Mouse (Mus musculus) Patski (cell line): ENCODE results near the gene Adamtsl1. TPM values are rescaled to one million over a fixed set of nuclear protein-coding genes. Genes with fewer than 3 reads are reported as not detected.

Experiments
- ATAC-seq: fragments of 100-300 bp; one replicate; pipeline ENCODE4 v1.8.0; 2021
- CTCF ChIA-PET: fragments of 350-600 bp; sonication (Branson Sonifier 250); formaldehyde crosslinking; loops from one replicate; lab custom pipeline; 2022; ENCODE audit warnings: inconsistent platforms; lab: Charles Lee
- POLR2A ChIA-PET: fragments of 350-600 bp; sonication (Branson Sonifier 250); formaldehyde crosslinking; loops from one replicate; lab custom pipeline; 2022; ENCODE audit warnings: antibody characterized with exemption, inconsistent platforms; lab: Charles Lee
- DNase-seq: peaks from one replicate; pipeline ENCODE4 v3.0.0-alpha.2; 2011; ENCODE audit warnings: low read depth, low spot score
- H3K27me3 ChIP-seq: fragments of 371-371 bp; one replicate; pipeline ENCODE4 v1.5.1; 2021
- CTCF ChIP-seq: fragments of 100-300 bp; IDR thresholded peaks from one replicate; pipeline ENCODE4 v1.5.1; 2021
- in situ Hi-C: fragments of 300-500 bp; cut with MboI; formaldehyde crosslinking; loops from 3 replicates; pipeline ENCODE4 v1.11.1; 2018; ENCODE audit warnings: low pct_unique_long_range_greater_than_20kb, mixed read lengths
- polyA plus RNA-seq: library from polyadenylated mRNA; unstranded; gene quantifications from one replicate; pipeline ENCODE4 v1.2.3, GENCODE M21; 2021

Gene Adamtsl1
- polyA plus RNA-seq, 1 experiment from 2014 or later, result not detected

DNA sequence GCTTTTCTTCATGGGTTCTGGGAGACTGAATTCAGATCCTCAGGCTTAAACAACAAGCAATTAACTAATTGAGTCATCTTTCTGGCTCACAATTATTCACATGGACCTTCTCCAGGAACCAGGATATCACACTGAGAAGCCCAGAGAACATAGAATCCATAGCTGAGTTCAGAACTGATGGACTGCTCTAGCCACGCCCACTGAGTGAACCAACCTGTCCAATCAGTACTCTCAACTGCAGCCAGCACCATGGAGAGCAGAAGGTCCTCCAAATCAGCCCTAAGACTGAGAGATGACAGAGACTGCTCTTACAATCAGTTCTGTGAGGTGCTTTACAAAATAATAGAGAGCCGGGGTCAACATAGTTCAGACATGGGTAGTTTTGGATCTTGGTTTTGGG, 276.3 kb downstream of the Adamtsl1 start:
- POLR2A ChIA-PET, result no interaction called here
- ATAC-seq (no peak), DNase-seq (no peak)
- H3K27me3 ChIP-seq, result peaks cover 3% of the 10 kb centered on the region
- TF ChIP-seq CTCF, result no peak
- in situ Hi-C loops, result no loop called here
- CTCF ChIA-PET, result interaction anchor here (1.9 kb wide), 1 partner anchor 11 kb away, joined by 5 read pairs; no protein-coding TSS in a partner anchor

DNA sequence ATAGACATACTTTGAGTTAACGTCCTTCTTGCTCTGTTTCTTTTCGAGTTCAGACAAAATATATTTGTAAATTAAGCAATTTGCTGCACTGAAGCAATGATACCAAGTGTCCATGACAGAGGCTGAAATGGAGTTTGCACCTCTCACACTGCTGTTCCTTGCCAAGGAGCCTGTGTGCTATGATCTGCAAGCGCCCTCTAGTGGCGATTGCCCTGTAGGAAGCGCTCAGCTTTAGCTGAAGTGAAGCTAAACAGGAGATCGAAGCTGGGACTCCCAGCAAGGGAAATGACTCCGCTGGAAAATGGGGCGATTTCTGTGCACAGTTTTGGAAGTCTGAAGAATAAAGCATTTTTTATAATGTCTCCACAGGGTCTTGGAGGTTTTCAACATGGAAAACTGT, 287.8 kb downstream of the Adamtsl1 start:
- in situ Hi-C loops, result loop anchor here (10.0 kb wide), 2 partner anchors 377 to 647 kb away; no protein-coding TSS in a partner anchor
- POLR2A ChIA-PET, result no interaction called here
- CTCF ChIA-PET, result interaction anchor here (0.8 to 2.1 kb wide), 10 partner anchors 9 to 396 kb away, joined by 3 to 8 read pairs (median 4); no protein-coding TSS in a partner anchor
- ATAC-seq (peak; percentile 80), DNase-seq (no peak)
- peak; percentile 79 for TF ChIP-seq CTCF
- no peaks in the 10 kb centered on the region for H3K27me3 ChIP-seq

DNA sequence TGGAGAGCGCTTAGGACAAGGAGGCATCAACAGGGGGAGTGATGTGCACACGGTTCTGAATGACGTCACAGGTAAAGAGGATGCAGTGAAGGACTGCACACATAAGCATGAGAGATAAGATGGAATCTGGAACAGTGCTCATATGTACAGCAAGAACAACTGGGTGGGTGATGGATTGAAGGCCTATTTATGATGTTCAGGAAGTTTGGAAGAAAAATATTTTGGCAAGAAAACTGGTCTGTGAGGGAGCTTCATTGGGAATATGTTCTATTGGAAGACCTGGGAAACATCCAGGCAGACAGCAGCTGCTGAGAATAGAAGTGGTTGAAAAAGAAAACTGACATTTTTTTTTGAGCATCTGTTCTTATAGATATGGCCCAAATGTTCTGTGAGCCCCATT, 300.4 kb downstream of the Adamtsl1 start:
- POLR2A ChIA-PET, result no interaction called here
- CTCF ChIA-PET, result no interaction called here
- ATAC-seq (no peak), DNase-seq (no peak)
- in situ Hi-C loops, result no loop called here
- TF ChIP-seq CTCF, result no peak
- H3K27me3 ChIP-seq, result no peaks in the 10 kb centered on the region

- in situ Hi-C loops, result no loop called here
- ChIA-PET CTCF (interaction anchor here (2.1 kb wide), 1 partner anchor 17 kb away, joined by 6 read pairs; no protein-coding TSS in a partner anchor), POLR2A (no interaction called here)
- no peak for ATAC-seq
- DNase-seq, result no peak
- no peak for TF ChIP-seq CTCF
- no peaks in the 10 kb centered on the region for H3K27me3 ChIP-seq
Observed at GRCm38 (mm10) chr4:85818504-85818903, 304.5 kb downstream of the Adamtsl1 start.

- ATAC-seq (no peak), DNase-seq (no peak)
- in situ Hi-C loops, result no loop called here
- ChIA-PET POLR2A (no interaction called here), CTCF (no interaction called here)
- TF ChIP-seq CTCF, result peak; percentile 59
- peaks cover 4% of the 10 kb centered on the region for H3K27me3 ChIP-seq
Observed at GRCm38 (mm10) chr4:85819169-85819568, 305.2 kb downstream of the Adamtsl1 start.

DNA sequence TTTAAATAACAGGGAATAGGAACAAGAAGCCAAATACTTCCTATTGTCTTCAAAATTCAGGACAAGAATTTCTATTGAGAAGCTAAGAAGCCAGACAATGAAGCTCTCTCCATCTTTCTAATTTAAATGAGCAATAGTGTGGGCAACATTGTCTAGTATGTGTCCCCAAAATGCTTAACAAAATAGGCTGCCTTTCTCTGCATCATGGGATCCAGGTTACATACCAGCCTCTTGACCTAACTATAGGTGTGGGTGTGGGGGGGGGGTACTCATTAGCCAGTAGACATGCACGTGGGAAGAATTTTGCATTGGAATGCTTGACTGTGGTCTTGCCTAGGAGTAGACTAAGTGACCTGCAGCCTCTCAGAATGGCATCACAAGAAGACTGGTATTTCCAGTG, 305.9 kb downstream of the Adamtsl1 start:
- ChIA-PET POLR2A (no interaction called here), CTCF (no interaction called here)
- DNase-seq (no peak), ATAC-seq (no peak)
- in situ Hi-C loops, result no loop called here
- H3K27me3 ChIP-seq, result peaks cover 4% of the 10 kb centered on the region
- no peak for TF ChIP-seq CTCF

DNA sequence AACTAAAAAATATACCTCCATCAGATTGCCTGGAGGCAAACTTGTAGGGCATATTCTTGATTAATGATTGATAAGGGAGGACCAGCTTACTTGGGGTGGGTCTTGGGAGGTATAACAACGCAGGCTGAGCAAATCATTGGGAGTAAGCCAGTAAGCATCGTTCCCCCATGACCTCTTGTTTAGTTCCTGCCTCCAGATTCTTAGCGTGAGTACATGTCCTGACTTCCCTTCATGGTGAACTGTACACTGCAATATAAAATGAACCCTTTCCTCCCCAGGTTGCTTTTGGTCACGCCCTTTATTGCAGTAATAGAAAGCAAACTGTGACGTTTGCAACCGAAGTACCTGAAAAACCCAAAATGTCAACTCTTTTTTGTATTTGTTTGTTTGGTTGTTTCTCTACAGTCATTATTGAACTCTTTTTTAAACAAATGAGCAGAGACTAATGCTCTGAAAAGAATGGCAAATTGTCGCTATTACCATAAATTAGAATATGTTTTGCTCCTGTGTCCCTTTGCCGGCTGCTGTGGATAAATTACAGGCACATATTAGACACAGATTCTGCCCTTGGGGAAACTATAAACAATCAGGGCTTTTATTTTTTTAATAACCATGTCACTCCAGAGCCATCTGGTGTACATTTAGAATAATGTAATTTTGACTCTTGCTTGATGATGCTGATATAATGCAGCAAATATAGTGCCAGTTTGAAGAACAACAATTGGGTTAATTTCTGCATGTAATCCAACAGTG, 310.2 kb downstream of the Adamtsl1 start:
- ChIA-PET CTCF (interaction anchor here (1.3 kb wide), 1 partner anchor 7 kb away, joined by 3 read pairs; no protein-coding TSS in a partner anchor), POLR2A (no interaction called here)
- in situ Hi-C loops, result no loop called here
- no peak for TF ChIP-seq CTCF
- DNase-seq, result no peak
- H3K27me3 ChIP-seq, result peaks cover 4% of the 10 kb centered on the region
- no peak for ATAC-seq

- ATAC-seq, result no peak
Observed at GRCm38 (mm10) chr4:85824705-85825085, 310.7 kb downstream of the Adamtsl1 start.

GRCm38 (mm10) chr4:85837058-85837457, 323.1 kb downstream of the Adamtsl1 start:
- POLR2A ChIA-PET, result no interaction called here
- TF ChIP-seq CTCF, result no peak
- DNase-seq (no peak), ATAC-seq (no peak)
- H3K27me3 ChIP-seq, result peaks cover 6% of the 10 kb centered on the region
- CTCF ChIA-PET, result no interaction called here
- in situ Hi-C loops, result loop anchor here (10.0 to 25.0 kb wide), 2 partner anchors 700 to 858 kb away; no protein-coding TSS in a partner anchor

More at GRCm38 (mm10) chr4:85824705-85825085, 310.7 kb downstream of the Adamtsl1 start:
- TF ChIP-seq CTCF, result no peak
- peaks cover 4% of the 10 kb centered on the region for H3K27me3 ChIP-seq
- no peak for DNase-seq
- ChIA-PET CTCF (no interaction called here), POLR2A (no interaction called here)
- in situ Hi-C loops, result loop anchor here (25.0 kb wide), 1 partner anchor 713 kb away; no protein-coding TSS in a partner anchor

DNA sequence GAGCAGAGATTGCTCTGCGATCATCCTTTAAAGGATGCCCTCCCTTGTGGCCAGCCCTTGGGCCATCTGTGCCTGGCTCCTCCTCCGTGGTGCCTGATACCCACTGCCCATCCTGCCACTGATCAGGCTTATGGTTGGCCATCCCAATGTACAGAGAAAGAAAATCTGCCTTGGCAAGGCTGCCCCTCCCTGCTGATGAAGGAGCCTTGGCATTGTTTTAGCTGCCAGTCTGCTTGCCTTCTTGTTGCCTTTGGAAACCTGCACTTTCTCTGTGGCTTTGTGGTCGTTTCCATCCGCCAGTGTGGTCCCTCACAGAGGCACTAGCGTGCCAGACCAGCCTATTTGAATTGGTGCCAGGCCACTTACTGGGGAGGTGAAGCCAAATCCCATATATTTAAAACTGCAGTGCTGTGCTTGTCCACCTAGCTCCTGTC, 323.6 kb downstream of the Adamtsl1 start:
- in situ Hi-C loops, result loop anchor here (10.0 to 25.0 kb wide), 2 partner anchors 700 to 857 kb away; no protein-coding TSS in a partner anchor
- ATAC-seq, result no peak
- no peak for TF ChIP-seq CTCF

GRCm38 (mm10) chr4:85838031-85838430, 324.1 kb downstream of the Adamtsl1 start:
- in situ Hi-C loops, result loop anchor here (10.0 to 25.0 kb wide), 2 partner anchors 699 to 857 kb away; no protein-coding TSS in a partner anchor
- CTCF ChIA-PET, result no interaction called here
- DNase-seq (no peak), ATAC-seq (no peak)
- no peak for TF ChIP-seq CTCF
- H3K27me3 ChIP-seq, result peaks cover 6% of the 10 kb centered on the region
- POLR2A ChIA-PET, result no interaction called here

More for the DNA sequence above, 323.6 kb downstream of the Adamtsl1 start:
- ChIA-PET POLR2A (no interaction called here), CTCF (no interaction called here)
- peaks cover 6% of the 10 kb centered on the region for H3K27me3 ChIP-seq
- DNase-seq, result no peak
